Mouse (Mus musculus) intestine, embryonic 14.5 days (tissue): Measurements from ENCODE around the gene Rab4a. TPM values are rescaled to one million over a fixed set of nuclear protein-coding genes. Genes with fewer than 3 reads are reported as not detected.
"Not testable (repeated sequence)": the region's sequence is repeated elsewhere in the genome, so short reads cannot be mapped to it uniquely, and the experiment has no call there.

Experiments used
- ATAC-seq: fragments of 200-750 bp; cut with Nextera tagmentation; replicated peaks from 2 replicates; pipeline ENCODE4 v1.8.0; 2017; ENCODE audit warnings: low read depth, moderate number of reproducible peaks, moderate TSS enrichment, moderate library complexity; ENCODE audit not compliant: low FRiP score, low TSS enrichment
- DNase-seq: peaks from one replicate; pipeline ENCODE4 v3.0.0-alpha.2; 2018; ENCODE audit warnings: low spot score
- H3K27ac ChIP-seq: fragments of 300-500 bp; sonication (generic); 2 replicates; pipeline ENCODE4 v1.5.1; 2014; ENCODE audit warnings: low read depth, mild to moderate bottlenecking, control low read depth
- H3K27me3 ChIP-seq: fragments of 300-500 bp; sonication (generic); replicated peaks from 2 replicates; pipeline ENCODE4 v1.6.1; 2014; ENCODE audit warnings: low read length, control low read depth; ENCODE audit not compliant: control insufficient read depth, insufficient read depth
- H3K36me3 ChIP-seq: fragments of 300-500 bp; sonication (generic); 2 replicates; pipeline ENCODE4 v1.6.1; 2014; ENCODE audit warnings: low read length, control low read depth; ENCODE audit not compliant: control insufficient read depth, insufficient read depth
- H3K4me1 ChIP-seq: fragments of 300-500 bp; sonication (generic); replicated peaks from 2 replicates; pipeline ENCODE4 v1.6.1; 2014; ENCODE audit warnings: low read length, control low read depth, mixed read lengths; ENCODE audit not compliant: control insufficient read depth, insufficient read depth
- H3K4me2 ChIP-seq: fragments of 300-500 bp; sonication (generic); 2 replicates; pipeline ENCODE4 v1.6.1; 2014; ENCODE audit warnings: low read length
- H3K4me3 ChIP-seq: fragments of 300-500 bp; sonication (generic); 2 replicates; pipeline ENCODE4 v1.5.1; 2014; ENCODE audit warnings: low read depth, low read length, control low read depth, mixed read lengths
- H3K9ac ChIP-seq: fragments of 300-500 bp; sonication (generic); 2 replicates; pipeline ENCODE4 v1.6.1; 2014; ENCODE audit warnings: mild to moderate bottlenecking, low read length
- H3K9me3 ChIP-seq: fragments of 300-500 bp; sonication (generic); 2 replicates; pipeline ENCODE4 v1.6.1; 2016; ENCODE audit warnings: low read length, control low read depth; ENCODE audit not compliant: control insufficient read depth
- WGBS: fragments of 180-500 bp; shearing (Covaris S2); extraction: QIAGEN DNeasy Blood & Tissue Kit; methylation state at CpG from one replicate; pipeline ENCODE4 v1.1.7; 2014; 5-methylcytosine and 5-hydroxymethylcytosine counted together
- polyA plus RNA-seq: library from polyadenylated mRNA; unstranded; fragments of >200 nt; fragmentation: Nextera tagmentation; extraction: Ambion mirVana; gene quantifications from 2 replicates; pipeline ENCODE4 v1.2.1, GENCODE M21; 2014

Rab4a gene
- polyA plus RNA-seq, 1 experiment from 2014 or later: 52.0 TPM

GRCm38 (mm10) chr8:123803639-123804038, 2.1 kb upstream of the Rab4a start:
- Histone ChIP-seq H3K27ac (no peak overlapping the region), H3K4me1 (peaks cover 19% of the 10 kb centered on the region), H3K9me3 (no peaks in the 10 kb centered on the region), H3K27me3 (no peaks in the 10 kb centered on the region), H3K36me3 (no peaks in the 10 kb centered on the region), H3K9ac (no peak overlapping the region), H3K4me2 (no peak overlapping the region), H3K4me3 (no peak overlapping the region)
- DNase-seq (no peak), ATAC-seq (no peak)
- 68% methylated on average over 1 of the region's 1 CpGs for WGBS

GRCm38 (mm10) chr8:123804586-123804985, 1.2 kb upstream of the Rab4a start:
- no peak overlapping the region for H3K4me2 ChIP-seq
- DNase-seq (no peak), ATAC-seq (no peak)
- no peak overlapping the region for H3K4me3 ChIP-seq
- no peak overlapping the region for H3K27ac ChIP-seq
- 88% methylated on average over 7 of the region's 7 CpGs for WGBS
- H3K27me3 ChIP-seq: no peaks in the 10 kb centered on the region
- peaks cover 19% of the 10 kb centered on the region for H3K4me1 ChIP-seq
- no peaks in the 10 kb centered on the region for H3K9me3 ChIP-seq
- H3K9ac ChIP-seq: no peak overlapping the region
- H3K36me3 ChIP-seq: no peaks in the 10 kb centered on the region

- peaks cover 19% of the 10 kb centered on the region for H3K4me1 ChIP-seq
- no peak for DNase-seq
- peak overlapping the region; percentile 71 for H3K4me3 ChIP-seq
- H3K27me3 ChIP-seq: no peaks in the 10 kb centered on the region
- no peaks in the 10 kb centered on the region for H3K9me3 ChIP-seq
- H3K9ac ChIP-seq: peak overlapping the region; percentile 84
- peak overlapping the region; percentile 86 for H3K4me2 ChIP-seq
- 15% methylated on average over 15 of the region's 15 CpGs for WGBS
- ATAC-seq: no peak
- no peaks in the 10 kb centered on the region for H3K36me3 ChIP-seq
- H3K27ac ChIP-seq: peak overlapping the region; percentile 43; the same call in 1 of the 2 replicates
Measured at GRCm38 (mm10) chr8:123805209-123805717, 522 bp upstream of the Rab4a start.

- Histone ChIP-seq H3K4me3 (peak overlapping the region; percentile 71), H3K9ac (peak overlapping the region; percentile 84), H3K4me2 (peak overlapping the region; percentile 86), H3K27me3 (no peaks in the 10 kb centered on the region), H3K27ac (peak overlapping the region; percentile 73), H3K9me3 (no peaks in the 10 kb centered on the region), H3K36me3 (no peaks in the 10 kb centered on the region), H3K4me1 (peaks cover 19% of the 10 kb centered on the region)
- ATAC-seq (no peak; the same call in 1 of the 2 replicates), DNase-seq (no peak)
- WGBS: 3% methylated on average over 12 of the region's 12 CpGs
Measured at GRCm38 (mm10) chr8:123806374-123806935, 670 bp downstream of the Rab4a start.

GRCm38 (mm10) chr8:123807024-123807431, 1.2 kb downstream of the Rab4a start:
- ATAC-seq (peak; percentile 43; the same call in 1 of the 2 replicates), DNase-seq (no peak)
- Histone ChIP-seq H3K4me3 (peak overlapping the region; percentile 71), H3K36me3 (no peaks in the 10 kb centered on the region), H3K27me3 (no peaks in the 10 kb centered on the region), H3K9ac (0 out of 2 replicates have a peak overlapping the region, but pooled peaks have one; percentile 17), H3K9me3 (no peaks in the 10 kb centered on the region), H3K4me2 (peak overlapping the region; percentile 86), H3K4me1 (peaks cover 19% of the 10 kb centered on the region), H3K27ac (no peak overlapping the region)
- WGBS: 5% methylated on average over 14 of the region's 14 CpGs

- Histone ChIP-seq H3K4me3 (no peak overlapping the region), H3K4me2 (no peak overlapping the region), H3K27ac (no peak overlapping the region), H3K36me3 (no peaks in the 10 kb centered on the region), H3K9ac (no peak overlapping the region), H3K27me3 (no peaks in the 10 kb centered on the region), H3K4me1 (peaks cover 19% of the 10 kb centered on the region), H3K9me3 (no peaks in the 10 kb centered on the region)
- WGBS: 78% methylated on average over 6 of the region's 6 CpGs
- ATAC-seq: no peak
- DNase-seq: no peak
Measured at GRCm38 (mm10) chr8:123807852-123808573, 2.2 kb downstream of the Rab4a start.

GRCm38 (mm10) chr8:123808671-123809070, 2.9 kb downstream of the Rab4a start:
- no peaks in the 10 kb centered on the region for H3K36me3 ChIP-seq
- no peaks in the 10 kb centered on the region for H3K27me3 ChIP-seq
- H3K9me3 ChIP-seq: no peaks in the 10 kb centered on the region
- H3K4me3 ChIP-seq: no peak overlapping the region
- H3K4me2 ChIP-seq: no peak overlapping the region
- WGBS: 68% methylated on average over 7 of the region's 7 CpGs
- no peak overlapping the region for H3K9ac ChIP-seq
- H3K27ac ChIP-seq: no peak overlapping the region
- H3K4me1 ChIP-seq: peaks cover 23% of the 10 kb centered on the region
- ATAC-seq: no peak
- DNase-seq: no peak

- ATAC-seq, H3K4me3 ChIP-seq, H3K27ac ChIP-seq, H3K27me3 ChIP-seq, H3K4me2 ChIP-seq, DNase-seq, H3K36me3 ChIP-seq, H3K9me3 ChIP-seq, H3K9ac ChIP-seq: not testable (repeated sequence)
- peaks cover 23% of the 10 kb centered on the region for H3K4me1 ChIP-seq
- WGBS: 83% methylated on average over 4 of the region's 4 CpGs
Measured at GRCm38 (mm10) chr8:123809342-123809741, 3.6 kb downstream of the Rab4a start.
